Mouse (Mus musculus) megakaryocyte, embryonic 14.5 days (primary cell): ENCODE data around the gene Nxpe3.

Source experiments
- FLI1 ChIP-seq: IDR thresholded peaks from 2 replicates; pipeline ENCODE4 v1.6.1; 2012; ENCODE audit warnings: low read length, inconsistent platforms, mixed read lengths
- GATA1 ChIP-seq: IDR thresholded peaks from 3 replicates; pipeline ENCODE4 v1.6.1; 2012; ENCODE audit warnings: mixed read lengths, low read length, inconsistent platforms, borderline replicate concordance

DNA sequence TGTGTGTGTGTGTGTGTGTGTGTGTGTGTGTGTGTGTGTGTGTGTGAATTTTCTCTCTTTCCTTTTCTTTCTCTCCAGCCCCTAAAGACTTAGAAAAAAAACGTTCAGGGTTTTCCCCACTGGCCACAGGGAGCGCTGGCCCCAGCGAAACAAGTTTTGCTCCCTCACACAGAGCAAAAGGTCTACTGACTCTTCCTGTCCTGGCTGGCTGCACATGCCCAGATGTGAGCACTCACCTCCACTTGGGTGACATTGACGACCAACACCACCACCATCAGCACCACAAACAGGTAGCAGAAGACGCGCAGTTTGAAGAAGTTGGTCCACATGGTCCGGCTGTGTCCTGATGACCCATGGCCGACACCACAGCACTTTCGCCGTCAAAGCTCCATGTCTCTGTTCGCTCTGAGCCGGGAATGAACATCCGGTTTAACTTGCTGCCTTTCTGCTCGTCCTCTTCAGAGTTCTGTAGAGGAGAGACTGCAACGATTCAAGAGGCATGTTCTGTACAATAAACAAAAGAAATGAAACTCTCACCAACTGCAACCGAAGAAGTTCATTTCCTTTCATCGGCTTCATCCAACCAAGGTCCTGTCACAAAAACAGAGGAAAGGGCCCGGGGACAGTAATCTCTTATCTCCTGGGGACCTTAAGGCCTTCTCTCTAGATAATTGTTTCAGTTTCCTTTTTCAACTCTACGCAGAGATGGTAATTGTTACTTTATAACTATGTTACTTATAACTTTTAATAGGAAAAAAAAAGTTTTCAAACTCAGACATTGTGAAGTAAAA, 4.5 kb downstream of the Nxpe3 start:
- TF ChIP-seq GATA1: no peak
- TF ChIP-seq FLI1: no peak
